Mouse (Mus musculus) spleen, adult 2 months (tissue): ENCODE data around the gene Lcn2. TPM values are rescaled to one million over a fixed set of nuclear protein-coding genes. Genes with fewer than 3 reads are reported as not detected.

ENCODE experiments used
- DNase-seq, 2 experiments: peaks; one replicate each; pipeline versions ENCODE4 v3.0.0 to v3.0.0-alpha.2; 2012 to 2021; ENCODE audit warnings: low spot score in 2 of 2, low read depth in 1 of 2
- H3K27ac ChIP-seq: fragments of 200-500 bp; 2 replicates; pipeline ENCODE4 v1.5.1; 2012; ENCODE audit warnings: low read length, inconsistent platforms; ENCODE audit not compliant: insufficient read depth
- H3K27me3 ChIP-seq: fragments of 200-500 bp; 2 replicates; pipeline ENCODE4 v1.6.1; 2012; ENCODE audit warnings: mild to moderate bottlenecking, moderate library complexity, low read length, inconsistent platforms; ENCODE audit not compliant: control insufficient read depth, insufficient read depth
- H3K36me3 ChIP-seq: fragments of 200-500 bp; 2 replicates; pipeline ENCODE4 v1.6.1; 2012; ENCODE audit warnings: mild to moderate bottlenecking, low read length, inconsistent platforms; ENCODE audit not compliant: control insufficient read depth, insufficient read depth
- H3K4me1 ChIP-seq: fragments of 200-500 bp; 2 replicates; pipeline ENCODE4 v1.6.1; 2011; ENCODE audit warnings: inconsistent platforms; ENCODE audit not compliant: control insufficient read depth, insufficient read depth, insufficient read length
- H3K4me3 ChIP-seq: fragments of 200-500 bp; 2 replicates; pipeline ENCODE4 v1.5.1; 2011; ENCODE audit warnings: mild to moderate bottlenecking, inconsistent platforms; ENCODE audit not compliant: insufficient read depth, insufficient read length; ENCODE audit errors: extremely low read depth
- CTCF ChIP-seq: fragments of 200-500 bp; IDR thresholded peaks from 2 replicates; pipeline ENCODE4 v1.5.1; 2011; ENCODE audit warnings: mild to moderate bottlenecking, inconsistent platforms; ENCODE audit not compliant: insufficient read depth, insufficient read length, insufficient replicate concordance; ENCODE audit errors: extremely low read depth
- POLR2A ChIP-seq: fragments of 200-500 bp; IDR thresholded peaks from 2 replicates; pipeline ENCODE4 v1.6.1; 2011; ENCODE audit warnings: low read depth, low read length, inconsistent platforms
- WGBS: fragments of 180-500 bp; shearing (Covaris S2); methylation state at CpG from one replicate; pipeline ENCODE4 v1.1.7; 2018; 5-methylcytosine and 5-hydroxymethylcytosine counted together
- polyA plus RNA-seq: library from polyadenylated mRNA; depleted of rRNA; stranded (reverse); fragments of >200 nt; gene quantifications from 2 replicates; pipeline ENCODE4 v1.2.3, GENCODE M21; 2012

Lcn2 gene
- polyA plus RNA-seq, 1 experiment = 52.9 TPM

GRCm38 (mm10) chr2:32412742-32413531, 24.9 kb upstream of the Lcn2 start:
- no peak for DNase-seq
- H3K27ac ChIP-seq = no peak overlapping the region
- no peaks in the 10 kb centered on the region for H3K4me1 ChIP-seq
- WGBS = 85% methylated on average over 6 of the region's 6 CpGs
- H3K36me3 ChIP-seq = peaks cover 31% of the 10 kb centered on the region
- no peak for TF ChIP-seq POLR2A
- no peak for TF ChIP-seq CTCF
- H3K27me3 ChIP-seq = no peaks in the 10 kb centered on the region
- H3K4me3 ChIP-seq = no peak overlapping the region

DNA sequence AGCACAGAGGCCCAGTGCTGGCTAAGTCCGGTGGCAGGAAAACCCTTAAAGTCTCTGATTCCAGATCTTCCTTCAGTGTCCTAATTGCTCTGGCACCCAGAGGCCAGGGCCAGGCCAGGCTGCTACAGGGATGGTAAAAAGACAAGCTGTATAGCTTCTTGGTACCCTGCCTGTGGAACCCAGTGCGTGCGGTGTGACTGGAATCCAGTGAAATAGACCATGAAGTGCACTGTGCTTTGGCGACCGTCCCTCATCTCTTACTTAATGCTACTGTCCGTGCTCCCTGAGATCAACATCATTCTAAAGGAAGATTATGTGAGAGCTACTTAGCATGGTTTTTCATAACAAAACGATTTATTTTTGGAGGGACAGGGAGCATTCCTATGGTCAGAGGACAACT, 23.4 kb upstream of the Lcn2 start:
- 89% methylated on average over 7 of the region's 7 CpGs for WGBS
- DNase-seq = no peak
- no peaks in the 10 kb centered on the region for H3K4me1 ChIP-seq
- H3K27ac ChIP-seq = no peak overlapping the region
- no peak overlapping the region for H3K4me3 ChIP-seq
- H3K27me3 ChIP-seq = no peaks in the 10 kb centered on the region
- peaks cover 17% of the 10 kb centered on the region for H3K36me3 ChIP-seq
- TF ChIP-seq POLR2A (no peak), CTCF (no peak)

DNA sequence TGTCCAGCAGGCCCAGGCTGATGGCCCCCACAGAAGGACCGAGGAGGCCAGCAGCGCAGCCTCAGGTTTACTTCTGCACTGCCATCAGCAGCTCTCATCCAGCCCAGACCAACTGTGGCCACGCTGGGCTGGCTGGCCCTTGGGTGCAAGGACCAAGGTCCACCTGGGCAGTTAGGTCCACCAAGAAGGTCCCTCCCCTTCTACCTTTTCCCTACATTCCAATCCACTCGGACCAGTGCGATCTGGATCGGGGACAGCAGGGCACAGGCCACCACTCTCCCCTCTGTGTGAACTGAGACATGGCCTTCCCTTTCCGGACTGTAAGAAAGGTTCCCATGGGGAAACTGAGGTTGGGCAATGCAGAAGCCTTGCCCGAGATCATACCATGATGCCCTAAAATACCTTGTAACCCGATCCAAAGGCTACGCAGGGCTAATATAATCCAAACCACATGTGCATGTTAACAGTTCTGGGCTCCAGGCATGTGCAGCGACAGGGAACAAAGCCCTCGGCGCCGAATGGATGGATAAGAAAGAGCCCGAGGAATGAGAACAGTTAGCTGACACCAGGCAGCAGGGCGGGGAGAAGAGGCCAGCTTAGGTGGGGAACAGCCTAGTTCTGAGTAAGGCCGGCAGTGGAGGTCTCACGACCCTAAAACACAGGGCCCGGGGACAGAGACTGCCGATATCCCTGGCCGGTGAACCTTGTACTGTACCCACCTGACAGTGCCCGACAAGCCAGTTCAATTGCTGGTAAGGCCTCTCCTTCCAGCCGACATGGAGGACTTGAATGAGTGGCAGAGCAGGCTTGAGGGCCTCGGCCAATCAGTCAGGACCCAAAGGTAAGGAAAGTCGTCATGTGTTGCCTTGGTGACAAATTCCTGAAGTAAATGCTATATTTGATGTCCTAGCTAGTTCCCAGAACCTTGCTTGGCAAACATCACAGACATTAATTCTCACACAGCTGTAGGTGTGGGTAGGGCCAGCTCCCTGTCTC, 20.7 kb upstream of the Lcn2 start:
- TF ChIP-seq CTCF (no peak), POLR2A (no peak)
- Histone ChIP-seq H3K27ac (no peak overlapping the region), H3K4me3 (no peak overlapping the region), H3K27me3 (no peaks in the 10 kb centered on the region), H3K36me3 (no peaks in the 10 kb centered on the region), H3K4me1 (no peaks in the 10 kb centered on the region)
- DNase-seq = no peak
- WGBS = 92% methylated on average over 25 of the region's 25 CpGs

DNA sequence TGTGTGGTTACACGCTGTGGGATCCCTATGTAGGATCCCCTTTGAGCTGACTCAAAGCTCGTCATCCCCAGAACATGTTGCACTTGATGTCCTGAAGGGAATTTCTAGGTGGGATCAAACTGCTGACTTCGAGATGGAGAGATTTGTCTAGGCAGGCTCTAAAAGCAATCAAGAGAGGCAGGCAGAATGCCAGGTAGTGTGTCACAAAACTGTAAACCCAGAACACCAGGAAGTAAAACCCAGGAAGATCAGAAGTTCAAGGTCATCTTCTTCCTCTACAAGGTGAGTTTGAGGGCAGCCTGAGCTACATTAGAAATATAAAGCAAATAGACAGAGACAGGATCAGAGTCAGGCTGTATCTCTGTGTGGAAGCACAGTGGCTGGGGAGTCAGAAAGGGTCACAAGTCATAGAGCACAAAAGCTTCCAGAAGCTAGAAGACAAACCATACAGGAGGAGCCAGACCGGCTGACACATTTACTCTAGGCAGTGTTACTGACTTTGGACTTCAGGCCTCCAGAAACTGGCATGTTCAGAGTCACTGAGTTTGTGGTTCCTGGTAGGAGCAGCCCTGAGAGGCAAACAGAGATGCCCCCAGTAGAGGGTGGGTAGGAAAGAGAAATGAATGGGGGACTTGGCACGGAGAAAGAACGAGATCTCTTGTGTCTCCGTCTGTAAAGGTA, 19.2 kb upstream of the Lcn2 start:
- no peak overlapping the region for H3K27ac ChIP-seq
- WGBS = 84% methylated on average over 7 of the region's 7 CpGs
- no peaks in the 10 kb centered on the region for H3K27me3 ChIP-seq
- TF ChIP-seq POLR2A (no peak), CTCF (no peak)
- H3K4me1 ChIP-seq = no peaks in the 10 kb centered on the region
- no peaks in the 10 kb centered on the region; the same call in 1 of the 2 replicates for H3K36me3 ChIP-seq
- DNase-seq = no peak
- no peak overlapping the region for H3K4me3 ChIP-seq

DNA sequence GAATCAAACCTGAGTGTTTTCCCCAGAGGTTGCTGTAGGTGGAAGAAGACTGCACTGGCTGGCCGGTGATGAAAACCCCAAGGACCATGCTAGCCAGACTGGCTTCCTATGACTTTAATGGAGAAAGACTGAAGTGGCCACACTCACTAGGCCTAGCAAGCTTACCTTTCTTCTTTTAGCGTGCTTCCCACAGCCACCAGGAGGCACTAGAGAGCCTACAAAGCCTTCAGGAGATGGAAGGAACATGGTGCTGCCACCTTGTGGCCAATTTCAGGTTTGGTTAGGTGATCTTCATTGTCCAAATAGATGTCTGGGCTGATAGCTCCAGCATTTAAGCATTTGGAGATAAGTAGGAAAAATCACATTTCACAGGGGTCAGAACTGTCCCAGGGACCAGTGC, 16.6 kb upstream of the Lcn2 start:
- TF ChIP-seq CTCF (peak; percentile 98; the same call in 1 of the 2 replicates), POLR2A (no peak)
- Histone ChIP-seq H3K4me1 (no peaks in the 10 kb centered on the region), H3K27ac (no peak overlapping the region), H3K36me3 (peaks cover 10% of the 10 kb centered on the region), H3K4me3 (no peak overlapping the region), H3K27me3 (no peaks in the 10 kb centered on the region)
- 15% methylated on average over 2 of the region's 2 CpGs for WGBS
- peak; percentile 91 to 92 for DNase-seq

- DNase-seq = no peak
- 2% methylated on average over 15 of the region's 15 CpGs for WGBS
- Histone ChIP-seq H3K36me3 (peaks cover 8% of the 10 kb centered on the region; the same call in 1 of the 2 replicates), H3K4me1 (peaks cover 7% of the 10 kb centered on the region; the same call in 1 of the 2 replicates), H3K27me3 (no peaks in the 10 kb centered on the region), H3K27ac (no peak overlapping the region; the same call in 1 of the 2 replicates), H3K4me3 (peak overlapping the region; percentile 76)
- TF ChIP-seq CTCF (no peak), POLR2A (no peak)
These were observed 8.6 kb upstream of the Lcn2 start for GRCm38 (mm10) chr2:32396695-32397094.
